Mouse (Mus musculus): Measurements from ENCODE around the gene Rnase2a. TPM values are rescaled to one million over a fixed set of nuclear protein-coding genes. Genes with fewer than 3 reads are reported as not detected.
"Not testable (repeated sequence)": the region's sequence is repeated elsewhere in the genome, so short reads cannot be mapped to it uniquely, and the experiment has no call there.

Rnase2a gene
- polyA plus RNA-seq, 1 experiment from 2014 or later, result not detected

DNA sequence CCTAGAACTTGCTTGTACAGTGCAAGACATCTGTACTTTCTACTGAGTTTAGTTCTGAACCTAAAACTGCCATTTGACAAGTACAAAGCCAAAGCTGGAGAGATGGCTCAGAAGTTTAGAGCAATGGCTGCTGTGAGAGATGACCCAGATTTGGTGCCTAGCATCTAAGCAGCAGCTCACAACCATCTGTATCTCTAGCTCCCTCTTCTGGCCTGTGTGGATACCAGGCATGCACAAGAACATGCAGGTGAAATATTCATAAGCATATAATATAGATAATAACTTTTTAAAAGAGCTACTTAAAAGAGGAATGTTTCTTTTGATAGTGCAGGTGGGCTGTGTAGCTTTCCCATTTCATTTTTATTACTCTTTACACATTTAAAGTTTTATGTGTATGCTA, 15.0 kb downstream of the Rnase2a start:
- Histone ChIP-seq H3K27ac (replicated peaks) (no peak overlapping the region), H3K36me3 (ENCODE audit: control insufficient read depth, insufficient read depth, low read length) (no peaks in the 10 kb centered on the region), H3K9me3 (ENCODE audit: control insufficient read depth, low read length) (no peaks in the 10 kb centered on the region), H3K4me2 (replicated peaks; ENCODE audit: low read depth) (no peak overlapping the region), H3K27me3 (ENCODE audit: control insufficient read depth, insufficient read depth, low read length) (no peaks in the 10 kb centered on the region), H3K9ac (ENCODE audit: low read length) (no peak overlapping the region), H3K4me1 (replicated peaks; ENCODE audit: control insufficient read depth, insufficient read depth) (no peaks in the 10 kb centered on the region), H3K4me3 (ENCODE audit: low read depth, low read length) (no peak overlapping the region)
- TF ChIP-seq EP300 (optimal IDR thresholded peaks at IDR 0.05), result no peak
- peak; percentile 84 for TF ChIP-seq CTCF (IDR thresholded peaks at IDR 0.05; ENCODE audit: low read depth)
- ATAC-seq (ENCODE audit: low FRiP score, low TSS enrichment) (no peak), DNase-seq (ENCODE audit: low spot score) (peak; percentile 25)

DNA sequence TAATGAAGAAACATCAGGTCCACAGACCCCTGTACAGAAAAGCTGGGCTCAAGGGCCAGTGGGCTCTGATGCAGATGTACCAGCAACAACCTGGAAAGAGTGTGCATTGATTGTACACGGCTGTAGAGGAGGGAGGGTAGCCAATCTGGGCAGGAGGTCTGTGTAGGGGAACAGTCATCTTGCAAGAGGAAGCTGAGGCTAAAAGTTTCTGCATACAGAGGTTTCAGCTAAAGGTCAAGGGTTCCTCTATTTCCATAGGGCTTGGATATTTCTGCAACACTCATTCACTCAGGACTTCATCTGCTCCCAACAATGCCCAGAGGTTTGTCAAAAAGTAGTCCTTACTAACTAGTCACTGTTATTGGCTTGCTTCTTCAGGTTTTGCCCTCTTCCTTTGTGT, 18.4 kb downstream of the Rnase2a start:
- 87% methylated on average over 1 of the region's 1 CpGs for WGBS
- not testable (repeated sequence) for ATAC-seq (ENCODE audit: low FRiP score, low TSS enrichment); H3K4me1 ChIP-seq (replicated peaks; ENCODE audit: control insufficient read depth, insufficient read depth)

DNA sequence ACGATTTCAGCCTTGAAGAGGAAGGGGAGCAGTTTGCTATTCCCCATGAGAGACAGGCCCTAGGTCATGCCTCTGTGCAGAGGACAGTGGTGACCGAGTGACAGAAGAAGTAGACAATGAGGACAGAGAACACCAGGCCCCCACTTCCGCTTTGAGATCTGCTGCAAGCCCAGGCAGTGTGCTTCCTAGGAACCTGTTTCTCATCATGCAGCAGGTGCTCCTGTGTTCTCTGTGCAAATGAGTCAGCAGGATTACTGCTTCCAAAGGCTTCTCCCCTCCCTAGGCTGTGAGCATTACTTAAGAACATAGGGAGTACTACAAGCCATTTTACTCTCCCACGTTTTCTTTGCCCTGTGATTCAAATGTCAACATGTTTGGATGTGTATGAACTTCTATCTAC, 26.3 kb downstream of the Rnase2a start:
- not testable (repeated sequence) for H3K4me2 ChIP-seq (replicated peaks; ENCODE audit: low read depth); H3K36me3 ChIP-seq (ENCODE audit: control insufficient read depth, insufficient read depth, low read length); H3K4me3 ChIP-seq (ENCODE audit: low read depth, low read length); H3K9me3 ChIP-seq (ENCODE audit: control insufficient read depth, low read length); H3K4me1 ChIP-seq (replicated peaks; ENCODE audit: control insufficient read depth, insufficient read depth); DNase-seq (ENCODE audit: low spot score); H3K27me3 ChIP-seq (ENCODE audit: control insufficient read depth, insufficient read depth, low read length); H3K27ac ChIP-seq (replicated peaks); H3K9ac ChIP-seq (ENCODE audit: low read length)
- 38% methylated on average over 4 of the region's 4 CpGs for WGBS
- peak; percentile 79 for ATAC-seq (ENCODE audit: low FRiP score, low TSS enrichment)

More for the DNA sequence above, 18.4 kb downstream of the Rnase2a start:
- not testable (repeated sequence) for H3K9me3 ChIP-seq (ENCODE audit: control insufficient read depth, low read length); H3K27me3 ChIP-seq (ENCODE audit: control insufficient read depth, insufficient read depth, low read length); H3K4me2 ChIP-seq (replicated peaks; ENCODE audit: low read depth); H3K27ac ChIP-seq (replicated peaks); H3K4me3 ChIP-seq (ENCODE audit: low read depth, low read length); H3K9ac ChIP-seq (ENCODE audit: low read length); DNase-seq (ENCODE audit: low spot score); H3K36me3 ChIP-seq (ENCODE audit: control insufficient read depth, insufficient read depth, low read length)

DNA sequence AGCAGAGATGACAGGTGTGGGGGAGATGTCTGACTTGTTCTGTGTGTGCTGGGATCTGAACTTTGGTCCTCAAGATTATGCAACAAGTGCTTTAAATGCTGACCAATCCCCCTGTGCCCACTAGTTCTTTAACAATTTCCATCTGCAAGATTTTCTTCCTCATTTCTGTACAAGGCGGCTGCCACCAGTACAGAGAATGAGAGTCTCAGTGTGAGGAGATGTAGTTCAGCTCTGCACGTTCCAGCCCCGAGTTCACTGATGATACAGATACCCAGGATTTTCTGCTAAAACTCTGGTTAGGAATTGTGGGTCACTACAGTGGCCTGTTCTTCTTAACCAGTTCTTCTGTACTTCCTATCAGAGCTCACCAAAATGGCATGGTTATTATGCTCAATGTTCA, 35.8 kb downstream of the Rnase2a start:
- H3K9ac ChIP-seq (ENCODE audit: low read length); H3K9me3 ChIP-seq (ENCODE audit: control insufficient read depth, low read length); ATAC-seq (ENCODE audit: low FRiP score, low TSS enrichment); H3K4me1 ChIP-seq (replicated peaks; ENCODE audit: control insufficient read depth, insufficient read depth); H3K4me2 ChIP-seq (replicated peaks; ENCODE audit: low read depth); DNase-seq (ENCODE audit: low spot score); H3K27ac ChIP-seq (replicated peaks); H3K4me3 ChIP-seq (ENCODE audit: low read depth, low read length); H3K36me3 ChIP-seq (ENCODE audit: control insufficient read depth, insufficient read depth, low read length); H3K27me3 ChIP-seq (ENCODE audit: control insufficient read depth, insufficient read depth, low read length): not testable (repeated sequence)
- WGBS, result 90% methylated on average over 3 of the region's 3 CpGs

Other genes starting within 250 kb of the Rnase2a start
- 0.11 and 0.23 TPM in 2 replicates for gene Rnase10, start 248.4 kb downstream of the Rnase2a start, polyA plus RNA-seq (2015; fragmentation: Nextera tagmentation; extraction: Ambion mirVana)
- not detected in 2 replicates for gene Rnase9, start 214.2 kb downstream of the Rnase2a start, polyA plus RNA-seq (2015; fragmentation: Nextera tagmentation; extraction: Ambion mirVana)
- not detected in 2 replicates for gene Rnase11, start 205.9 kb downstream of the Rnase2a start, polyA plus RNA-seq (2015; fragmentation: Nextera tagmentation; extraction: Ambion mirVana)
- 0.52 and 0.57 TPM in 2 replicates for gene Rnase12, start 198.5 kb downstream of the Rnase2a start, polyA plus RNA-seq (2015; fragmentation: Nextera tagmentation; extraction: Ambion mirVana)
- not detected in 2 replicates for gene Olfr750, start 181.7 kb downstream of the Rnase2a start, polyA plus RNA-seq (2015; fragmentation: Nextera tagmentation; extraction: Ambion mirVana)
- 152 and 157 TPM in 2 replicates for gene Rnase4, start 165.0 kb downstream of the Rnase2a start, polyA plus RNA-seq (2015; fragmentation: Nextera tagmentation; extraction: Ambion mirVana)
- 27.7 and 29.5 TPM in 2 replicates for gene Ang, start 165.0 kb downstream of the Rnase2a start, polyA plus RNA-seq (2015; fragmentation: Nextera tagmentation; extraction: Ambion mirVana)
- not detected in 2 replicates for gene Eddm3b, start 141.7 kb downstream of the Rnase2a start, polyA plus RNA-seq (2015; fragmentation: Nextera tagmentation; extraction: Ambion mirVana)
- gene Rnase6, start 132.2 kb downstream of the Rnase2a start, polyA plus RNA-seq (2015; fragmentation: Nextera tagmentation; extraction: Ambion mirVana), result 1.2 and 1.3 TPM in 2 replicates
- gene Rnase1, start 109.3 kb downstream of the Rnase2a start, polyA plus RNA-seq (2015; fragmentation: Nextera tagmentation; extraction: Ambion mirVana), result 21.1 and 24.2 TPM in 2 replicates
- gene Rnase2b, start 93.9 kb downstream of the Rnase2a start, polyA plus RNA-seq (2015; fragmentation: Nextera tagmentation; extraction: Ambion mirVana), result 0.31 and 0.39 TPM in 2 replicates
- gene Ang2, start 57.0 kb downstream of the Rnase2a start, polyA plus RNA-seq (2015; fragmentation: Nextera tagmentation; extraction: Ambion mirVana), result 0.46 and 0.76 TPM in 2 replicates
- not detected in 2 replicates for gene Ear14, start 52.7 kb downstream of the Rnase2a start, polyA plus RNA-seq (2015; fragmentation: Nextera tagmentation; extraction: Ambion mirVana)
- gene Gm7247, start 105.6 kb upstream of the Rnase2a start, polyA plus RNA-seq (2015; fragmentation: Nextera tagmentation; extraction: Ambion mirVana), result not detected in 2 replicates
- gene Vmn2r88, start 154.7 kb upstream of the Rnase2a start, polyA plus RNA-seq (2015; fragmentation: Nextera tagmentation; extraction: Ambion mirVana), result not detected in 2 replicates
- 0.01 TPM in 1 of 2 replicates, not detected in the other for gene Vmn2r89, start 195.7 kb upstream of the Rnase2a start, polyA plus RNA-seq (2015; fragmentation: Nextera tagmentation; extraction: Ambion mirVana)